Mouse (Mus musculus) kidney, adult 8-10 months (tissue): Measurements from ENCODE around the gene Uspl1.

ENCODE experiments used
- DNase-seq, 2 experiments: peaks; one replicate each; pipeline ENCODE4 v3.0.0; 2022

Gene Uspl1

GRCm38 (mm10) chr5:149261449-149261848 lies 77.3 kb downstream of the Uspl1 start:
- DNase-seq = no peak

- DNase-seq = peak in 1 of 2 experiments; percentile 34
Observed at GRCm38 (mm10) chr5:149261866-149262265, 77.7 kb downstream of the Uspl1 start.

- no peak for DNase-seq
Observed at GRCm38 (mm10) chr5:149264405-149264804, 80.3 kb downstream of the Uspl1 start, which contains the start of gene Alox5ap. Gene Alox5ap (plus strand): TSS chr5:149264767.

GRCm38 (mm10) chr5:149264878-149265279 lies 80.7 kb downstream of the Uspl1 start:
- no peak for DNase-seq
